Mouse (Mus musculus) ES-E14 (cell line): Measurements from ENCODE around the gene Rora.

ENCODE experiments used
- CHD2 ChIP-seq: IDR thresholded peaks from 2 replicates; pipeline ENCODE4 v1.6.1; 2014; ENCODE audit warnings: mild to moderate bottlenecking, low read depth, low read length, inconsistent platforms
- MAFK ChIP-seq: IDR thresholded peaks from 2 replicates; pipeline ENCODE4 v1.6.1; 2014; ENCODE audit warnings: mild to moderate bottlenecking, low read depth, low read length, inconsistent platforms; ENCODE audit not compliant: insufficient read depth
- ZC3H11A ChIP-seq: IDR thresholded peaks from 2 replicates; pipeline ENCODE4 v1.6.1; 2012; ENCODE audit warnings: low read depth, mild to moderate bottlenecking, inconsistent platforms, low read length, borderline replicate concordance
- ZNF384 ChIP-seq: IDR thresholded peaks from 2 replicates; pipeline ENCODE4 v1.6.1; 2012; ENCODE audit warnings: low read depth, low read length, inconsistent platforms

GRCm38 (mm10) chr9:68874544-68874943 lies 221.0 kb downstream of the Rora start:
- TF ChIP-seq ZNF384, result no peak
- no peak for TF ChIP-seq ZC3H11A
- TF ChIP-seq CHD2, result no peak
- TF ChIP-seq MAFK, result no peak
